Mouse (Mus musculus) hindbrain, embryonic 12.5 days (tissue): ENCODE data around the gene Bcat1. TPM values are rescaled to one million over a fixed set of nuclear protein-coding genes. Genes with fewer than 3 reads are reported as not detected.

ENCODE experiments used
- ATAC-seq: fragments of 200-750 bp; cut with Nextera tagmentation; 2 replicates; pipeline ENCODE4 v1.8.0; 2017; ENCODE audit warnings: moderate TSS enrichment; ENCODE audit not compliant: low FRiP score
- H3K27ac ChIP-seq: fragments of 300-500 bp; sonication (generic); 2 replicates; pipeline ENCODE4 v1.5.1; 2016; ENCODE audit warnings: mild to moderate bottlenecking
- H3K27me3 ChIP-seq: fragments of 300-500 bp; sonication (generic); 2 replicates; pipeline ENCODE4 v1.6.1; 2016; ENCODE audit warnings: mild to moderate bottlenecking
- H3K36me3 ChIP-seq: fragments of 300-500 bp; sonication (generic); 2 replicates; pipeline ENCODE4 v1.6.1; 2016; ENCODE audit warnings: mild to moderate bottlenecking
- H3K4me1 ChIP-seq: fragments of 300-500 bp; sonication (generic); 2 replicates; pipeline ENCODE4 v1.6.1; 2016
- H3K4me2 ChIP-seq: fragments of 300-500 bp; sonication (generic); replicated peaks from 2 replicates; pipeline ENCODE4 v1.6.1; 2016; ENCODE audit warnings: mild to moderate bottlenecking
- H3K4me3 ChIP-seq: fragments of 300-500 bp; sonication (generic); 2 replicates; pipeline ENCODE4 v1.5.1; 2016; ENCODE audit warnings: mild to moderate bottlenecking
- H3K9ac ChIP-seq: fragments of 300-500 bp; sonication (generic); 2 replicates; pipeline ENCODE4 v1.6.1; 2016; ENCODE audit warnings: mild to moderate bottlenecking, moderate library complexity
- H3K9me3 ChIP-seq: fragments of 300-500 bp; sonication (generic); replicated peaks from 2 replicates; pipeline ENCODE4 v1.6.1; 2016; ENCODE audit warnings: mild to moderate bottlenecking
- WGBS: fragments of 180-500 bp; shearing (Covaris S2); methylation state at CpG from one replicate; pipeline ENCODE4 v1.1.7; 2016; 5-methylcytosine and 5-hydroxymethylcytosine counted together
- polyA plus RNA-seq: library from polyadenylated mRNA; unstranded; fragments of >200 nt; fragmentation: Nextera tagmentation; extraction: Ambion mirVana; gene quantifications from 2 replicates; pipeline ENCODE4 v1.2.1, GENCODE M21; 2016

The Bcat1 gene
- polyA plus RNA-seq, 1 experiment from 2014 or later: 91.5 TPM

- 80% methylated on average over 4 of the region's 4 CpGs for WGBS
- ATAC-seq: no peak
- Histone ChIP-seq H3K36me3 (no peaks in the 10 kb centered on the region), H3K4me1 (no peaks in the 10 kb centered on the region), H3K9ac (no peak overlapping the region), H3K4me2 (no peak overlapping the region), H3K27me3 (no peaks in the 10 kb centered on the region), H3K27ac (no peak overlapping the region), H3K4me3 (no peak overlapping the region), H3K9me3 (no peaks in the 10 kb centered on the region)
Observed at GRCm38 (mm10) chr6:145089373-145089772, 13.4 kb upstream of the Bcat1 start.

- Histone ChIP-seq H3K4me1 (no peaks in the 10 kb centered on the region), H3K4me2 (no peak overlapping the region), H3K9me3 (no peaks in the 10 kb centered on the region), H3K9ac (no peak overlapping the region), H3K27ac (no peak overlapping the region), H3K4me3 (no peak overlapping the region), H3K36me3 (no peaks in the 10 kb centered on the region), H3K27me3 (no peaks in the 10 kb centered on the region)
- 49% methylated on average over 4 of the region's 4 CpGs for WGBS
- no peak for ATAC-seq
Observed at GRCm38 (mm10) chr6:145088451-145089113, 12.6 kb upstream of the Bcat1 start.

GRCm38 (mm10) chr6:145084343-145085117, 8.5 kb upstream of the Bcat1 start:
- Histone ChIP-seq H3K4me2 (no peak overlapping the region), H3K4me1 (no peaks in the 10 kb centered on the region), H3K9ac (no peak overlapping the region), H3K36me3 (no peaks in the 10 kb centered on the region), H3K27ac (no peak overlapping the region), H3K9me3 (no peaks in the 10 kb centered on the region), H3K27me3 (no peaks in the 10 kb centered on the region), H3K4me3 (no peak overlapping the region)
- ATAC-seq: no peak
- 86% methylated on average over 8 of the region's 8 CpGs for WGBS

- Histone ChIP-seq H3K4me2 (no peak overlapping the region), H3K4me3 (no peak overlapping the region), H3K27me3 (no peaks in the 10 kb centered on the region), H3K4me1 (no peaks in the 10 kb centered on the region), H3K9me3 (no peaks in the 10 kb centered on the region), H3K9ac (no peak overlapping the region), H3K27ac (no peak overlapping the region), H3K36me3 (no peaks in the 10 kb centered on the region)
- WGBS: 68% methylated on average over 4 of the region's 4 CpGs
- ATAC-seq: no peak
Observed at GRCm38 (mm10) chr6:145081721-145082120, 5.7 kb upstream of the Bcat1 start.

GRCm38 (mm10) chr6:145079087-145079759, 3.2 kb upstream of the Bcat1 start:
- no peak overlapping the region for H3K4me3 ChIP-seq
- WGBS: 81% methylated on average over 9 of the region's 9 CpGs
- no peak overlapping the region for H3K9ac ChIP-seq
- ATAC-seq: no peak
- peaks cover 8% of the 10 kb centered on the region; the same call in 1 of the 2 replicates for H3K4me1 ChIP-seq
- no peaks in the 10 kb centered on the region for H3K9me3 ChIP-seq
- no peak overlapping the region for H3K27ac ChIP-seq
- H3K4me2 ChIP-seq: no peak overlapping the region
- H3K27me3 ChIP-seq: no peaks in the 10 kb centered on the region
- no peaks in the 10 kb centered on the region for H3K36me3 ChIP-seq

GRCm38 (mm10) chr6:145076286-145076685, 302 bp upstream of the Bcat1 start:
- H3K4me1 ChIP-seq: peaks cover 8% of the 10 kb centered on the region; the same call in 1 of the 2 replicates
- no peak overlapping the region for H3K9ac ChIP-seq
- no peak overlapping the region for H3K27ac ChIP-seq
- 10% methylated on average over 9 of the region's 9 CpGs for WGBS
- peak overlapping the region; percentile 50 for H3K4me3 ChIP-seq
- H3K36me3 ChIP-seq: no peaks in the 10 kb centered on the region
- peak overlapping the region; percentile 93 for H3K4me2 ChIP-seq
- H3K27me3 ChIP-seq: no peaks in the 10 kb centered on the region
- 0 out of 2 replicates have a peak, but pooled peaks have one; percentile 49 for ATAC-seq
- H3K9me3 ChIP-seq: no peaks in the 10 kb centered on the region

GRCm38 (mm10) chr6:145075088-145075547, 866 bp downstream of the Bcat1 start:
- under 1% methylated on average over 20 of the region's 20 CpGs for WGBS
- no peak overlapping the region for H3K27ac ChIP-seq
- peak; percentile 60; the same call in 1 of the 2 replicates for ATAC-seq

GRCm38 (mm10) chr6:145074461-145074860, 1.5 kb downstream of the Bcat1 start:
- no peak overlapping the region for H3K4me3 ChIP-seq
- peaks cover 8% of the 10 kb centered on the region; the same call in 1 of the 2 replicates for H3K4me1 ChIP-seq
- H3K27ac ChIP-seq: no peak overlapping the region
- H3K9ac ChIP-seq: no peak overlapping the region
- no peaks in the 10 kb centered on the region for H3K27me3 ChIP-seq
- H3K9me3 ChIP-seq: no peaks in the 10 kb centered on the region
- peak overlapping the region; percentile 93 for H3K4me2 ChIP-seq
- H3K36me3 ChIP-seq: no peaks in the 10 kb centered on the region
- ATAC-seq: 0 out of 2 replicates have a peak, but pooled peaks have one; percentile 43

More at GRCm38 (mm10) chr6:145075088-145075547, 866 bp downstream of the Bcat1 start:
- Histone ChIP-seq H3K9ac (peak overlapping the region; percentile 63), H3K9me3 (no peaks in the 10 kb centered on the region), H3K36me3 (no peaks in the 10 kb centered on the region), H3K4me1 (peaks cover 8% of the 10 kb centered on the region; the same call in 1 of the 2 replicates), H3K4me2 (peak overlapping the region; percentile 93), H3K27me3 (no peaks in the 10 kb centered on the region), H3K4me3 (peak overlapping the region; percentile 50)

- no peak for ATAC-seq
Observed at GRCm38 (mm10) chr6:145069921-145070320, 6.1 kb downstream of the Bcat1 start.

GRCm38 (mm10) chr6:145069397-145069796, 6.6 kb downstream of the Bcat1 start:
- 0 out of 2 replicates have a peak, but pooled peaks cover under 1% of the 10 kb centered on the region for H3K4me1 ChIP-seq
- no peak overlapping the region for H3K9ac ChIP-seq
- 94% methylated on average over 7 of the region's 7 CpGs for WGBS
- no peaks in the 10 kb centered on the region for H3K36me3 ChIP-seq
- no peak overlapping the region for H3K4me2 ChIP-seq
- ATAC-seq: no peak
- H3K27me3 ChIP-seq: no peaks in the 10 kb centered on the region
- H3K9me3 ChIP-seq: no peaks in the 10 kb centered on the region
- H3K27ac ChIP-seq: no peak overlapping the region
- no peak overlapping the region for H3K4me3 ChIP-seq

More at GRCm38 (mm10) chr6:145069921-145070320, 6.1 kb downstream of the Bcat1 start:
- H3K36me3 ChIP-seq: no peaks in the 10 kb centered on the region
- 83% methylated on average over 2 of the region's 2 CpGs for WGBS
- H3K27me3 ChIP-seq: no peaks in the 10 kb centered on the region
- no peaks in the 10 kb centered on the region for H3K9me3 ChIP-seq
- 0 out of 2 replicates have a peak, but pooled peaks cover 2% of the 10 kb centered on the region for H3K4me1 ChIP-seq
- no peak overlapping the region for H3K9ac ChIP-seq
- no peak overlapping the region for H3K4me2 ChIP-seq
- H3K4me3 ChIP-seq: no peak overlapping the region
- no peak overlapping the region for H3K27ac ChIP-seq

- no peaks in the 10 kb centered on the region for H3K9me3 ChIP-seq
- H3K4me3 ChIP-seq: no peak overlapping the region
- 84% methylated on average over 8 of the region's 8 CpGs for WGBS
- H3K27me3 ChIP-seq: no peaks in the 10 kb centered on the region
- H3K4me1 ChIP-seq: peaks cover 2% of the 10 kb centered on the region; the same call in 1 of the 2 replicates
- no peak overlapping the region for H3K27ac ChIP-seq
- no peaks in the 10 kb centered on the region for H3K36me3 ChIP-seq
- no peak overlapping the region for H3K9ac ChIP-seq
- no peak for ATAC-seq
- H3K4me2 ChIP-seq: no peak overlapping the region
Observed at GRCm38 (mm10) chr6:145067679-145068078, 8.3 kb downstream of the Bcat1 start.

GRCm38 (mm10) chr6:145066416-145066815, 9.6 kb downstream of the Bcat1 start:
- Histone ChIP-seq H3K4me3 (no peak overlapping the region), H3K9me3 (no peaks in the 10 kb centered on the region), H3K27ac (no peak overlapping the region), H3K4me1 (peaks cover 4% of the 10 kb centered on the region; the same call in 1 of the 2 replicates), H3K27me3 (no peaks in the 10 kb centered on the region), H3K9ac (no peak overlapping the region), H3K36me3 (no peaks in the 10 kb centered on the region), H3K4me2 (no peak overlapping the region)
- no peak for ATAC-seq
- 88% methylated on average over 6 of the region's 6 CpGs for WGBS
